Mouse (Mus musculus) small intestine, adult 2 months (tissue): ENCODE data around the gene Cfap161.

ENCODE experiments used
- CTCF ChIP-seq: fragments of 200-500 bp; IDR thresholded peaks from 2 replicates; pipeline ENCODE4 v1.5.1; 2012; ENCODE audit warnings: low read depth, mild to moderate bottlenecking, control low read depth, inconsistent platforms, low read length, moderate library complexity, mixed read lengths; ENCODE audit not compliant: insufficient replicate concordance, insufficient read length; ENCODE audit errors: extremely low read depth
- POLR2A ChIP-seq: fragments of 200-500 bp; IDR thresholded peaks from 2 replicates; pipeline ENCODE4 v1.6.1; 2012; ENCODE audit warnings: low read depth, mild to moderate bottlenecking, control low read depth, inconsistent platforms, low read length, moderate library complexity

GRCm38 (mm10) chr7:83734246-83734645, 60.4 kb downstream of the Cfap161 start:
- TF ChIP-seq POLR2A = no peak
- TF ChIP-seq CTCF = no peak
